Mouse (Mus musculus) layer of hippocampus, adult 9-11 months (tissue): ENCODE data around the gene Thbs1.
"Not testable (repeated sequence)": the region's sequence is repeated elsewhere in the genome, so short reads cannot be mapped to it uniquely, and the experiment has no call there.

Source experiments
- DNase-seq: peaks from one replicate; pipeline ENCODE4 v3.0.0; 2022

The Thbs1 gene

DNA sequence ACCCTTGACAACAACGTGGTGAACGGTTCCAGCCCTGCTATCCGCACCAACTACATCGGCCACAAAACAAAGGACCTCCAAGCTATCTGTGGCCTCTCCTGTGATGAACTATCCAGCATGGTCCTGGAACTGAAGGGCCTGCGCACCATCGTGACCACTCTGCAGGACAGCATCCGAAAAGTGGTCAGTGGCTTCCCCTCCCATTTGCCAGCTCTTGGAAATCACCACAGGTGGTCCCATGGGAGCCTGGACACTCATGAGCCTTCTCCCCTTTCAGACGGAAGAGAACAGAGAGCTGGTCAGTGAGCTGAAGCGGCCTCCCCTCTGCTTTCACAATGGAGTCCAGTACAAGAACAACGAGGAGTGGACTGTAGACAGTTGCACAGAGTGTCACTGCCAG lies 3.0 kb downstream of the Thbs1 start:
- no peak for DNase-seq

DNA sequence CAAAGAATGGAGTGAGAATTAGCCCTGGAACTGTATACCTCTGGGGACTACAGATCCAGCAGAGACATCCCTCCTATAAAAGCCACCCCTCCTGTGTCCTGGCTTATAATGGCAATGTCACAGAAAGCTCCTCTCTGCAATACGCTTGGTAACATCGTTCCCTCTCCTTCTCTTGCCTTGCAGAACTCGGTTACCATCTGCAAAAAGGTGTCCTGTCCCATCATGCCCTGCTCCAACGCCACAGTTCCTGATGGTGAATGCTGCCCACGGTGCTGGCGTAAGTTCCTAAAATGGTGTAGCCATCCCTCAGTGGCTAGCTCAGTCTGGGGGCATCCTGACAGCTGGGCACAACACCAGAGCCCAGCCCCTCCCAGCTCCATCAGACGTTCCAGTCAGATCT lies 4.0 kb downstream of the Thbs1 start:
- no peak for DNase-seq

DNA sequence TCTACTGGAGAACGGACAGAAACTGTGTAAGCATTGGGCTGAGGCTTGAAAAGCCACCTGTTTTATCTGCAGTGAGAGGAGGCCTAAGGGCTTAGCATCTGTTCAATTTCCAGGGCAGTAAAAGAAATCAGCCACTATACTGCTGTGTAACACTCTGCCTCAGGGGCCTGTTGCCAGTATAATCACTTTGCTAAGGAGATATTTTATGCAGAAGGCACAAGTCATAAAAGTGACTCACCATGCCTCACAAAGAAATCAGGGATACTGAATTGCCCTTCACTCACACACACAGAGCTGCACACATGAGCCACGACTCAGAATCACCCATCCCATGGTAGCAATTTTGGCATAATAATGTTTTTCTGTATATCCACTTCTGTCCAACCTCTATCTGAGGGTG lies 4.5 kb downstream of the Thbs1 start:
- no peak for DNase-seq

DNA sequence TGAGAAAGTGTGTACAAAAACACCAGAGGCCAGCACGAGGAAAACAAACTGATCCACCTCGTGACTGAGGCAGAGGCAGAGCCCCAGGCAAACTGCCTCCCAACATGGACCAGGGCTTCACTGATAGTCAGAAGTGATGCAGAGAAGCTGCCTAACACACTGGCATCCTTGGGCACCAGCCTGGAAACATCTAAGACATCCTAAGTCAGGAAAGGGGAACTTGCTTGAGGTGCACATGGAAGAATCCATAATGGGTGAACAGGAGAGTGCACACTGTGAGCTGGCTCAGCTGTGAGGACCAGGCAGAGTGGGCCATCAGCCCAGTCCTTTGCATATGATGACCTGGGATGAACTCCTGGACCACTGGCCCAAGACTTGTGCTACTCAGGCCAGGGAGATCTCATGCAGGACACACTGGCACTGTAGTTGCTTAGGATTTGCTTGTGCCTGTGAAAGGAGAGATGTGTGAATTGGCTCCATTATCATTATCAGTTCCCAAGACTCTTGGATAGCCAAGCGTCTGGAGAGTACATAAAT lies 5.1 kb downstream of the Thbs1 start:
- no peak for DNase-seq

DNA sequence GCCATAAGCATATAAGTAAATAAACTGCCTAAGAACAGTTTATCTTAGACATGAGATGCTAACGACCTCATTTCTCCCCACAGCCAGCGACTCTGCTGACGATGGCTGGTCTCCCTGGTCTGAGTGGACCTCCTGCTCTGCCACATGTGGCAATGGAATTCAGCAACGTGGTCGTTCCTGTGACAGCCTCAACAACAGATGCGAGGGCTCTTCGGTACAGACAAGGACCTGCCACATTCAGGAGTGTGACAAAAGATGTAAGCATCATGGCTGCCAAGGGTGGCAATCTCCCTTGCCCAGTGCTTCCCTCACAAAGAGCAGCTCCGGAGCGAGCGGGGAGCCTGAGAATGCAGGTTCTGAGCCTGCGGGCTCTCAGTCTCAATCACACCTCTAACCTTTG lies 5.7 kb downstream of the Thbs1 start:
- no peak for DNase-seq

DNA sequence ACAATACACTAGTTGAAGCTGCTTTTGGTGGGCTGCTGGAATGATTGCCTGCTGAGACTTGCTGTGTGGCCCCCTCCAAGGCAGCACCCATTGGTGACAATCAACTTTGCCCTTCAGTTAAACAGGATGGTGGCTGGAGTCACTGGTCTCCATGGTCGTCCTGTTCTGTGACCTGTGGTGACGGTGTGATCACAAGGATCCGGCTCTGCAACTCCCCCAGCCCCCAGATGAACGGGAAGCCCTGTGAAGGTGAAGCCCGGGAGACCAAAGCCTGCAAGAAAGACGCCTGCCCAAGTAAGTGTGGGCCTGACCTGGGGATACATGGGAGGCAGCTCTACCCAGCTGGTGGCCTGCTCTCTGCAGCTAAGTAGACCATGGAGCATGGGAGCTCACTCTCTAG lies 6.4 kb downstream of the Thbs1 start:
- DNase-seq: no peak

DNA sequence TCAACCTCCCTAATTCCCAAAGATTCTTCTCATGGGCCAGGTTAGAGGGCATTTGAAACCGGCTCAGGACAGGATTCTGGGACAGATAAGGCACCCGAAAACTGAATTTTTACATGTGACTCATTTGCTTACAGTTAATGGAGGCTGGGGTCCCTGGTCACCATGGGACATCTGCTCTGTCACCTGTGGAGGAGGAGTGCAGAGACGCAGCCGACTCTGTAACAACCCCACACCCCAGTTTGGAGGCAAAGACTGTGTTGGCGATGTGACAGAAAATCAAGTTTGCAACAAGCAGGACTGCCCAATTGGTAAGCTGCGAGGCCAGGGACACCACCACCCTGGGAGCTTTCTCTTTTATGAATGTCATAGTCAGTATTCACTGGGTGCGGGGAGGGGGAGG lies 6.8 kb downstream of the Thbs1 start:
- DNase-seq: no peak

DNA sequence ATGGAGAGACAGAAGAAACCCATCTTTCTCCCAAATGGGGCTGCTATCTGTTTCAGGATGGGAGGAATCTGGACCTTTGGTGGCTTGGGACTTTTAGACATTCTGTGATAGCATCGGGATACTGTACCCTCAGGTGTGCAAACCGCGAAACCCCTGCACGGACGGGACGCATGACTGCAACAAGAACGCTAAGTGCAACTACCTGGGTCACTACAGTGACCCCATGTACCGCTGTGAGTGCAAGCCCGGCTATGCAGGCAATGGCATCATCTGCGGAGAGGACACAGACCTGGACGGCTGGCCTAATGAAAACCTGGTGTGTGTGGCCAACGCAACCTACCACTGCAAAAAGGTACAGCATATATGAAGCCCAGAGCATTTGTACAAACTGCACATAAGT lies 8.0 kb downstream of the Thbs1 start:
- no peak for DNase-seq

DNA sequence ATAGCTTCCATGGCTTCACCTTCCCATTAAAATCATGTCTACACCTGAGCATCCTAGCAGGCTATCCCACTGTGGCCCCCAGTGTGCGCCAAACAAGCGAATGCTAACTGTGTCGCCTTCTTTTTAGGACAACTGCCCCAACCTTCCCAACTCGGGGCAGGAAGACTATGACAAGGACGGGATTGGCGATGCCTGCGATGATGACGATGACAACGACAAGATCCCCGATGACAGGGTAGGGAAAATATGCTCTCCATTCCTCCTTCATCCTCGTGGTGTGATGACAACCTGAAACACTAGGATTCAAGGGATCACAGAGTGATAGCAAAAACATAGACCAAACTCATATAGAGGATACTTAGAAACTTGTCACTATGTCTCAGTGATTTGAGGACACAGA lies 8.4 kb downstream of the Thbs1 start:
- DNase-seq: no peak

DNA sequence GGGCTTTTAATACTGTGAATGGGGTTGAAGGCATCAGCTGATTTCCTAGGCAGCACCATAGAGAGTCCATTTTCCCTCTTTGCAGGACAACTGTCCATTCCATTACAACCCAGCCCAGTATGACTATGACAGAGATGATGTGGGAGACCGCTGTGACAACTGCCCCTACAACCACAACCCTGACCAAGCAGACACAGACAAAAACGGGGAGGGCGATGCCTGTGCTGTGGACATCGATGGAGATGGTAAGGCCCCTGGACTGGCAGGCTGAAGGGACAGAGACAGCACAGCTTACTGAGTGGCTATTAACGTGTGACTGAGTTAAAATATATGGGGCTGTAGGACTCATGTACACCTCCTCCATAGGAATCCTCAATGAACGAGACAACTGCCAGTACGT lies 9.1 kb downstream of the Thbs1 start:
- DNase-seq: no peak

DNA sequence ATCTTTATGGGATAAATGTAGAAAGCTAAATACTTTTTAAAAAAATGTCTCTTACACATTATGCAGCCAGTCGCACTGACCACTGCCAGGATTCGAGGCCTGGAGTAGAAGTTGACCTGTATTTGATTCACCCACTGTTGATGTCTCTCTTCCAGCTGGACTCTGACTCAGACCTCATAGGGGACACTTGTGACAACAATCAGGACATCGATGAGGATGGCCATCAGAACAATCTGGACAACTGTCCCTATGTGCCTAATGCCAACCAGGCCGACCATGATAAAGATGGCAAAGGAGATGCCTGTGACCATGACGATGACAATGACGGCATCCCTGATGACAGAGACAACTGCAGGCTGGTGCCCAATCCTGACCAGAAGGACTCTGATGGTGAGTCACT lies 10.6 kb downstream of the Thbs1 start:
- DNase-seq: no peak

DNA sequence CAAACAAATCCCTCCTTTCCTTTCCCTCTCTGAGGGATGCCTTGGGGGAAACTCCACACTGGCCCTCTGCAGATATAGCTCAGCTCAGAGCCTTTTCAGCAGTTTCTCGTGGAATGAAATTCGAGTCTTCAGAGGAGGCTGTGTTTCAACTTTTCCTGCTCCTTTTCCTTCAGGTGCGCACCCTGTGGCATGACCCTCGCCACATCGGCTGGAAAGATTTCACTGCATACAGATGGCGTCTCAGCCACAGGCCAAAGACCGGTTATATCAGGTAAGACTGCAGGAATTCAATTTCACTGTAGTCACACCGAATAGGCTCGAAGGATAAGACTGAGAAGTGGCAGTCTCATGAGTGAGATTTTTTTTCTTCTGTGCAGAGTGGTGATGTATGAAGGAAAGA lies 12.1 kb downstream of the Thbs1 start:
- no peak for DNase-seq

DNA sequence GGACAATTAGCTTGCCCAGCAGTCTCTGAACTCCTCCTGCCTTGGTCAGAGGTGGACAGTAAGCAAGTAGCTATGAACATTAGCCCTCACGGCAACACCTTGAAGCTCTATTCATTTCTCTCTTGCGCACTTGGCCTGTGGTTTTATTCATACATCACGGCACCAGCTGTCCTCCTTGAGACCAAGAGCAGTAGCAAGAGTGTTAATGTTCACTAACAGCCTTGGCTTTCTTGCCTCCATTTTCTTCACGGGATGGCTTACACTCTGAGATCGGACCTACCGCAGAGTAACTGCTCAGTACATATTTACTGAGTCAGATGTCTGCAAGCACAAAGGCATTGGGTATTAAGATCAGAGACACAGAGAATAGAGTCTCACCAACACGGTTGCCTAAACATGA lies 12.8 kb downstream of the Thbs1 start:
- DNase-seq: no peak

DNA sequence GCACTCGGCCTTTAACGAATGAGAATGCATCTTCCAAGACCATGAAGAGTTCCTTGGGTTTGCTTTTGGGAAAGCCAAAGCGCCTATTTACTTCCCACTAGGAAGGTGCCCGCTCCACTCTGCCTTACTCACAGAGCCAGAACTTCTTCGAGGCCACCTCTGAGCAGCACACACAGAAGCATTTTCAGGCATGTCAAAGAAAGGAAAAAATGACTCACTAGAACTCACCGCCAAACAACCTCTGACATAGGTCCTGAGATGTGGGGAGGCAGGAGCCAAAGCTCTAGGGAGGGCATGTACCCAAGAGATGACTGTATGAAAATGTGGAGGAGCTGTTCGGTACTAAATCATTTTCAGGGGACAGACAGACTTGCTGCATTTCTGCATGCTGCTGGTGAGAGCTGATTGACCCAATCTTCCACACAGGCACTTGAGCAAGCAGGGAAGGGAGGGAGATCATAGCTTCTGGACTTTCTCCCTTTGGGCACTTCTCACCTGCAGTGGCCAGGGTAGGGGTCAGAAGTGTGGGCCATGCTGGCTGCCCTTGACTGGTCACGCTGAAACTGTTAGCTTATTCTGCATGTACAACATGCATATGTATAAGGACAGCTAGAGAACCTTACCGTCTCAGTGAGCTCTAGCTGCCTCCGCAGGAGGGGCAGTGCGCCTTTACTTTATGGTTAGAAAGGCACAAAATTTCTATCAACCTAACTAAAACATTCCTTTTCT lies 13.7 kb downstream of the Thbs1 start:
- no peak for DNase-seq

DNA sequence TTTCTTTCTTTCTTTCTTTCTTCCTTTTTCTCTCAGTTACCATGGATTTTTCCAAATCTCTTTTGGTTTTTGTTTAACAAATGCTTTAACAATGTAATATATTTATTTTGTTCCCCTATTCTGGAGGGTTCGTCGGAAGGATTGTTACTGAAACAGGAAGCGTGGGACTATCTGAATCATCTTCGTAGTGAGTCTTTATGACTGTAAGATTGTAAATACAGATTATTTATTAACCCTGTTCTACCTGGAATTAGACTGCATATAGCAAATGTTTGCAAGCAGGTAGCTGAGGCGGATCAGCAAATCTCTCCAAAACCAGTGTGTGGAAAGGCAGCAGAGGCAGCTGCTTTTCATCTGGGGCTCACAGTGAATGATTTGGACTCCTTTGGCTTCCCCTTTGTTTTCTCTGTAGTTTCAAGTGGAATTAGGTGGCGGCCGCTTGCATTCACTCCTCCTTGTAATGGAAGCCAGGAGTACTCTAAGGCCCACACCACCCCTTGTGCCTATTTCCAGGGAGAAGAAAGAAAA lies 14.3 kb downstream of the Thbs1 start:
- DNase-seq: no peak

DNA sequence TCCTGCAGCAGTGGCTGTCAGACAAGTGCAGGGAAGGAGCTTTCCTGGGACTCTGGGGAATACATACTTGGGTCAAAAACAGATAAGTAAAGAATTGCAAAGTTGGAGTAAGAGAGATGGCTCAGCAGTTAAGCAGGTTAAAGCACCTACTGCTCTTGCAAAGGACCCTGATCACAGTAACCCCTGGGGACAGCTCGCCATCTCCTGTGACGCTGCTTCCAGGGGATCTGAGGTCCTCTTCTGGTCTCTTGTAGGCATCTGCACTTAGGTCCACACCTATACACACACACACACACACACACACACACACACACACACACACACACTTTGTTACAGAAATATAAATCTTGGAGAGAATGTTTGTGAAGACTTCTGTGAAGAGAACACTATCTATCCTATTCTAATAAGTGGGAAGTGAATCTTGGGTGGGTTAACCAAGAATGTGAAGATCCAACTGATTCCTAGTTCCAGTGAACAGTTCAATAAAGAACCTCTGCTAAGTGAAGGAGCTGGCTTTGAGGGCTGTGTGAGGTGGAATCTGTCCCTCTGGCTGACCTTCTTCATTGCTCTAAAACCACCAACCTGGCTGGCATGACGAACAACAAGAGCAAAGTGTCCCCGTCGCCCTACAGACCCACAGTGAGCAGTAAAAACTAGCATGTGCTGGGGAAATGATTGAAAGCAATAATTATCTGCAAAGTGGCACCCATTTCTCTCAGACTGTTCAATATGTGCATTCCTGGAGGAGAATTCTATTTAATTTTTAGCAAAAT lies 16.0 kb downstream of the Thbs1 start:
- DNase-seq: no peak

DNA sequence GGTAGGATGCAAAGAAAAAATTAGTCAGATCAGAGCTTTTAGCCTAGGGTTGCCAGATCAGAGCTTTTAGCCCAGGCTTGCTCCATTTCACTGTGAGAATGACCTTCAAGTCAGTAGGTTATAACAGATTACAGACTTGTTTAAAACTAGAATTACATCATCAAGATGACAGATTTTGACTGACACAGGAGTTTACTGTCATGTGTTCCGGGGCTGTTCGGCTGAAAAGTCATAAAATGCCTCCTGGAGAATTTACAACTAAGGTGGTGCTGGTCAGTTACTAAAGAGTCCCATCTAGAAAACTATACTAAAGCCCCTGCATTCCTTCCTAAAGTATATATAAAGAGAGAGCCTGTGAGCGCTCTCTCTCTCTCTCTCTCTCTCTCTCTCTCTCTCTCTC lies 16.6 kb downstream of the Thbs1 start:
- no peak for DNase-seq

DNA sequence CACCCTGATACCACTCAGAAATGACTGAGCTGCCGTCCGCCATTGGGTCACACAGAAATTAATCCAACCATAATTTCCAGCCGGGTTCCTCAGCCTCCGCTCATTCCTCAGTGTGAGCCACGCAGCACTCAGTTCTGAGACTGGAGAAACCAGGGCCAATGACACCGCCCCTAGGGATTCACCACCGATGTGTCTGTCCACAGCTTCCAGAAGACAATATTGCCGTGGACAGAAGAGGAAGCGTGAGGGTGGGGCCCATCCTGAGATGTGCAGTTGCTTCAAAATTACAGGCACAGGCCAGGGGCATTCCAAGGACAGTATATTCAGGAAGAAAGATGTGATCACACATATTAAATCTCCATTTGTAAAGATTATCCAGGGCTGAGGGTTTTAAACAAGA lies 25.4 kb downstream of the Thbs1 start:
- no peak for DNase-seq

DNA sequence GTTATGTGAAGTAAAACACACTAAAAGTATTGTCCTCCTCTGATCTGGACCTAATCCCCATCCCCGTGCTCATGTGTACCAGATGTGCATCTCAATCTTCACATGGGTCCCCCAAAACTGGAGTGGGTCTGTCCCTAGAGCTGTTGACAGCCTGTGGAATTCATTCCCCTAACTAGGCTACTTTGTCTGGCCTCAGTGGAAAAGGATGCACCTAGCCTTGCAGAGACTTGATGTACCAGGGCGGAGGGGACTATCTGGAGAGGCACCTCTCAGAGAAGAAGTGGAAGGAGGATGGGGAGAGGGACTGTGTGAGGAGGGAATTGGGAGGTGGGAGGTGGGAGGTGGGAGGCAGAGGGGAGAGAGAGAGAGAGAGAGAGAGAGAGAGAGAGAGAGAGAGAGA lies 26.1 kb downstream of the Thbs1 start:
- DNase-seq: no peak

DNA sequence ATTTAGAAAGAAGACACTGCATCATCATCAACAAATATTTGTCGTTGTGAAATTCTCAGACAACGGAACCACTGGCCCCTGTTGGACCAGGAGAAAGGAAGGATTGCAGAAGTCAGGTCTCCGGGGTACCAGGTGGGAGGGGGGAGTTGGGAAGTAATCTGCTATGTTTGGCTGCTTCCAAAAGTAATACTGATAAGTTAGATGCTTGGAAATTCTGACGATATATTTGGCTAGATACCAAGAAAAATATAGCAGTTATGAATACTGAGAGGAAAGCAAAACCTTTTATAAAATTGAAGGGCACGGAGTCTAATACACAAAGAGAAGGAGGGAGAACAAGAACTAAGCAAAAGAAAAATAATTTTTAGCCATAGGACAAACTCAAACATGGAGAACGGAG lies 27.6 kb downstream of the Thbs1 start:
- DNase-seq: no peak

DNA sequence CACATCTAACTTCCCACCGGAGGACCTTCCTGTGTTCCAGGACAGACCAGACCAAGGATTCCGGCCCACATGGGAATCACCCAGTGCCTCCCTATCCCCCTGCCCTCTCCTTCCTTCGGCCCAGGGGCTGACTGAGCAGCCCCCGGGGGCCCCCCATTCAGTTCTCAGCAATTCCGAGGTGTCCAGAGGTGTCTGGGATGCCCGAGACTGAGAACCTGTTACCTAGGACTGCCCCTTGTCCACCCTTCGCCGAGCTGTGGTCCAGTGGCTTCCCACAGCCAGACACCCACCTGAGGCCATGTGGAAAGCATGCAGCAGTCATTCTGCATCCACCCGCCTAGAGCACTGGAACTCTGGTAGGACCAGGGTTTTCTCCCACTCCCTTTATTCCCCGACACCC lies 30.0 kb downstream of the Thbs1 start:
- no peak for DNase-seq

DNA sequence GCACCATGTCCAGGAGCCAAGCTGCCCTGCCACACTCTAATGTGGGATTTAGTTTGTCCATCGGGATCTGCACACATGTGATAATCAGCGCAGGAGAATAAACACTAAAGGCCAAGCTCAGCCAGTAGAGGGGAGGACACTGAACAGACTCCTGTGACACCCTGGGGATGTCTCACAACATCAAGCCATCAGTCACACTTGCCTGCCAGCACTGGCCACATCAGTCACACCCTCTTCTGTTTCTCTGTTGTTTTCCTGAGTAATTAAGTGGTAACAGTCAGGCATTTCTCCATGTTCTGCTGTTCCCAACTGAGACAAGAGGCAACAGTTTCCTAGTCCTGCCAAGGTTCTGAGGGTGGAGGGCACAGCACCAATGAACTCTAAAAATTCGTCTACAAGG lies 36.1 kb downstream of the Thbs1 start:
- DNase-seq: not testable (repeated sequence)

DNA sequence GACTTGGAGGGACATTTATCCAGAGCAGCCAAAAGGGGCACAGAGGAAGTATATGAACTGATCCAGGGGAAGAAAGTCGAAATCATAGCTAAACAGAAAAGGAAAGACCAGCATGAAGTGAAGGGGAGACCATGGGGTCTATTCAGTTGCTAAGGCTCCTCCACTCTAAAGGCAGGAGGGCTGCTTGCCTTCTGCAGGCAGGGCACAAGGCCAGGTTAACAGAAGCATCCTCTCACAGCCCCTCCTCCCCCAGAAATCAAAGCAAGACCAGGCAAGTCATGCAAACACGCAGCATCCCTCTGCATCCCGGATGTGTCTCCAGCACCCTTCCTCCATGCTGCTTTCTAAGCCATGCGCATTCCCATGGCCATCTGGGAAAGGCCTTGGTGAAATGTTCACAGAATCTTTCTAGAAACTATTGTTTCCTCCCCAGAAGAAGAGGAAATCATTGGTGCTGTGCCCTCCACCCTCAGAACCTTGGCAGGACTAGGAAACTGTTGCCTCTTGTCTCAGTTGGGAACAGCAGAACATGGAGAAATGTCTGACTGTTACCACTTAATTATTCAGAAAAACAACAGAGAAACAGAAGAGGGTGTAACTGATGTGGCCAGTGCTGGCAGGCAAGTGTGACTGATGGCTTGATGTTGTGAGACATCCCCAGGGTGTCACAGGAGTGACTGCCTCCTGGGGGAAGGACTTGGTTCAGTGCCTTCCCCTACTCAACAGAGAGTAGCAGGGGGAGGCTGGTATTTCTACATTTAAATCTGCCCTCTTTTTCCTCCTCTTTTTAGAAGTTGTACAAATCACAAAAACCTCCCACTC lies 36.9 kb downstream of the Thbs1 start:
- DNase-seq: no peak
